Mouse (Mus musculus) layer of hippocampus, adult 18-20 months (tissue): Measurements from ENCODE around the gene Ucn2. TPM values are rescaled to one million over a fixed set of nuclear protein-coding genes. Genes with fewer than 3 reads are reported as not detected.

Experiments
- DNase-seq, 2 experiments: peaks; one replicate each; pipeline ENCODE4 v3.0.0; 2022; ENCODE audit warnings: low spot score in 2 of 2
- total RNA-seq, 2 experiments: library from RNA; stranded (reverse); gene quantifications; 2 replicates each; pipeline ENCODE4 v1.2.3; 2021

Ucn2 gene
- total RNA-seq, 2 experiments from 2014 or later: 0.47 to 0.76 TPM

- DNase-seq: peak; percentile 93 to 96
Observed at GRCm38 (mm10) chr9:108991428-108992084, 5.7 kb downstream of the Ucn2 start, which contains the start of gene Pfkfb4. Gene Pfkfb4 (plus strand): TSS chr9:108991778.

GRCm38 (mm10) chr9:108992085-108992469 lies 6.3 kb downstream of the Ucn2 start:
- DNase-seq: no peak

- DNase-seq: peak in 1 of 2 experiments; percentile 37
Observed at GRCm38 (mm10) chr9:108992620-108993361, 7.0 kb downstream of the Ucn2 start.

- DNase-seq: no peak
Observed at GRCm38 (mm10) chr9:108996411-108996810, 10.6 kb downstream of the Ucn2 start.

GRCm38 (mm10) chr9:108998287-108999166 lies 12.7 kb downstream of the Ucn2 start:
- no peak for DNase-seq

GRCm38 (mm10) chr9:108999167-108999526 lies 13.3 kb downstream of the Ucn2 start:
- DNase-seq: no peak

- DNase-seq: peak in 1 of 2 experiments; percentile 81
Observed at GRCm38 (mm10) chr9:109000726-109001125, 14.9 kb downstream of the Ucn2 start.

GRCm38 (mm10) chr9:109003201-109003600 lies 17.4 kb downstream of the Ucn2 start:
- peak in 1 of 2 experiments; percentile 56 for DNase-seq

- no peak for DNase-seq
Observed at GRCm38 (mm10) chr9:109007025-109007780, 21.4 kb downstream of the Ucn2 start.

- DNase-seq: no peak
Observed at GRCm38 (mm10) chr9:109008081-109008480, 22.3 kb downstream of the Ucn2 start.

- DNase-seq: peak in 1 of 2 experiments; percentile 50
Observed at GRCm38 (mm10) chr9:109008994-109009635, 23.3 kb downstream of the Ucn2 start.

GRCm38 (mm10) chr9:109009636-109010315 lies 24.0 kb downstream of the Ucn2 start:
- no peak for DNase-seq

- no peak for DNase-seq
Observed at GRCm38 (mm10) chr9:109010316-109010690, 24.5 kb downstream of the Ucn2 start.

- DNase-seq: no peak
Observed at GRCm38 (mm10) chr9:109015397-109015796, 29.6 kb downstream of the Ucn2 start.

GRCm38 (mm10) chr9:109016973-109017604 lies 31.3 kb downstream of the Ucn2 start:
- DNase-seq: no peak

- DNase-seq: no peak
Observed at GRCm38 (mm10) chr9:109021428-109021827, 35.6 kb downstream of the Ucn2 start.

GRCm38 (mm10) chr9:109022866-109023685 lies 37.3 kb downstream of the Ucn2 start:
- DNase-seq: peak in 1 of 2 experiments; percentile 70

GRCm38 (mm10) chr9:109027521-109027920 lies 41.7 kb downstream of the Ucn2 start:
- no peak for DNase-seq
